31 mouse cellular contexts compared by ENCODE assay signal in genomic region chr9:58243696-58244095, GRCm38 (mm10). TPM values are rescaled to one million over a fixed set of nuclear protein-coding genes. Genes with fewer than 3 reads are reported as not detected.
DNase-seq lines count a peak whose midpoint lies in the region; ATAC-seq and TF ChIP-seq lines count a peak whose summit lies in the region.
"Had no signal": no experiment of that assay in that cellular context is flagged by ENCODE, and none has a peak within 500 bp of the region (broad histone marks: within the 10 kb centered on the region; RNA-seq: fewer than 3 reads in every experiment).

No protein-coding gene starts in this region.

- 0 out of 2 replicates have a peak overlapping the region, but pooled peaks have one; percentile 44 for H3K27ac ChIP-seq in intestine, embryonic 16.5 days (ENCODE audit: low read length)
- no peak overlapping the region for H3K27ac ChIP-seq in liver, postnatal 0 days (ENCODE audit: low read depth)
- no peak overlapping the region for H3K27ac ChIP-seq in neural tube, embryonic 15.5 days (replicated peaks)
- H3K27ac ChIP-seq: embryonic facial prominence, embryonic 12.5 days; forebrain, embryonic 12.5 days; heart, embryonic 10.5 days; heart, embryonic 15.5 days; hindbrain, embryonic 13.5 days; kidney, postnatal 0 days had no signal

- no peak overlapping the region for H3K4me2 ChIP-seq in intestine, embryonic 16.5 days (ENCODE audit: low read depth, low read length)
- H3K4me2 ChIP-seq in liver, postnatal 0 days (ENCODE audit: low read depth, low read length), result 0 out of 2 replicates have a peak overlapping the region, but pooled peaks have one; percentile 35
- H3K4me2 ChIP-seq in neural tube, embryonic 15.5 days, result no peak overlapping the region
- H3K4me2 ChIP-seq: embryonic facial prominence, embryonic 12.5 days; forebrain, embryonic 12.5 days; heart, embryonic 15.5 days; hindbrain, embryonic 13.5 days; lung, embryonic 14.5 days had no signal

- H3K4me3 ChIP-seq in E14TG2a.4 (replicated peaks; ENCODE audit: low read length), result peak overlapping the region; percentile 95
- no peak overlapping the region for H3K4me3 ChIP-seq in intestine, embryonic 16.5 days (ENCODE audit: low read length)
- H3K4me3 ChIP-seq in liver, postnatal 0 days (ENCODE audit: low read depth, low read length), result no peak overlapping the region
- no peak overlapping the region for H3K4me3 ChIP-seq in neural tube, embryonic 15.5 days (replicated peaks)
- H3K4me3 ChIP-seq: embryonic facial prominence, embryonic 12.5 days; forebrain, embryonic 12.5 days; heart, embryonic 10.5 days; heart, embryonic 15.5 days; hindbrain, embryonic 13.5 days had no signal

- no peak for ATAC-seq in intestine, embryonic 16.5 days
- ATAC-seq in liver, postnatal 0 days, result no peak
- ATAC-seq in neural tube, embryonic 15.5 days (ENCODE audit: low FRiP score), result no peak

- intact Hi-C loops in left cerebral cortex, postnatal 10 days (cut with DNase I), result no loop called here

- H3K27me3 ChIP-seq in E14TG2a.4 (ENCODE audit: insufficient read depth, low read length), result no peaks in the 10 kb centered on the region
- H3K27me3 ChIP-seq in intestine, embryonic 16.5 days (replicated peaks; ENCODE audit: control insufficient read depth, insufficient read depth, low read length), result no peaks in the 10 kb centered on the region
- H3K27me3 ChIP-seq in liver, postnatal 0 days (ENCODE audit: insufficient read depth, low read length), result no peaks in the 10 kb centered on the region
- H3K27me3 ChIP-seq in neural tube, embryonic 15.5 days (replicated peaks), result no peaks in the 10 kb centered on the region
- H3K27me3 ChIP-seq: embryonic facial prominence, embryonic 12.5 days; forebrain, embryonic 12.5 days; heart, embryonic 15.5 days; hindbrain, embryonic 13.5 days had no signal

- peaks cover 80% of the 10 kb centered on the region for H3K4me1 ChIP-seq in E14TG2a.4 (replicated peaks; ENCODE audit: low read depth, low read length)
- H3K4me1 ChIP-seq in intestine, embryonic 16.5 days (ENCODE audit: control insufficient read depth, insufficient read depth, low read length), result peaks cover 36% of the 10 kb centered on the region
- H3K4me1 ChIP-seq in liver, postnatal 0 days (ENCODE audit: insufficient read depth), result peaks cover 44% of the 10 kb centered on the region
- peaks cover 33% of the 10 kb centered on the region for H3K4me1 ChIP-seq in neural tube, embryonic 15.5 days

- DNase-seq in ES-CJ7 (ENCODE audit: low read depth, low spot score), result peak; percentile 76
- no peak for DNase-seq in liver, postnatal 0 days
- DNase-seq in left cerebral cortex, postnatal 10 days (ENCODE audit: extremely low spot score in 1 of 2, low spot score in 2 of 2), result no peak
- DNase-seq in adrenal gland, adult 2 months, result no peak
- DNase-seq: adrenal gland, postnatal 25 days; B cell, adult 2 months; cerebellum, adult 11-12 months; cerebellum, adult 9-11 months; embryo, embryonic 11 days; gastrocnemius, postnatal 14 days; heart, adult 11 months; kidney, adult 18-20 months; kidney, postnatal 4 days; left cerebral cortex, postnatal 4 days; lung, embryonic 14.5 days; lung, postnatal 14 days; midbrain, embryonic 14.5 days; retina, postnatal 1 day; right cerebral cortex, postnatal 14 days; spleen, adult 18-20 months; thymus, postnatal 14 days had no signal

- peaks cover 78% of the 10 kb centered on the region for H3K36me3 ChIP-seq in E14TG2a.4 (ENCODE audit: insufficient read depth, low read length)
- H3K36me3 ChIP-seq in intestine, embryonic 16.5 days (ENCODE audit: control insufficient read depth, insufficient read depth, low read length), result 0 out of 2 replicates have a peak, but pooled peaks cover 3% of the 10 kb centered on the region
- peaks cover 38% of the 10 kb centered on the region for H3K36me3 ChIP-seq in liver, postnatal 0 days (replicated peaks; ENCODE audit: insufficient read depth, low read length)
- H3K36me3 ChIP-seq in neural tube, embryonic 15.5 days, result no peaks in the 10 kb centered on the region
- H3K36me3 ChIP-seq: embryonic facial prominence, embryonic 12.5 days; forebrain, embryonic 12.5 days; heart, embryonic 15.5 days; hindbrain, embryonic 13.5 days had no signal

- no peak for TF ChIP-seq CTCF in E14TG2a.4 (conservative IDR thresholded peaks at IDR 0.05; ENCODE audit: low read length)
- no peak for TF ChIP-seq CTCF in liver, postnatal 0 days (IDR thresholded peaks at IDR 0.05; ENCODE audit: low read depth)

- H3K9me3 ChIP-seq in E14TG2a.4 (ENCODE audit: low read length), result no peaks in the 10 kb centered on the region
- no peaks in the 10 kb centered on the region for H3K9me3 ChIP-seq in intestine, embryonic 16.5 days (ENCODE audit: control insufficient read depth, low read length)
- no peaks in the 10 kb centered on the region for H3K9me3 ChIP-seq in liver, postnatal 0 days (ENCODE audit: low read length)
- no peaks in the 10 kb centered on the region for H3K9me3 ChIP-seq in neural tube, embryonic 15.5 days (replicated peaks)
- H3K9me3 ChIP-seq: embryonic facial prominence, embryonic 12.5 days; forebrain, embryonic 12.5 days; heart, embryonic 10.5 days; heart, embryonic 15.5 days; hindbrain, embryonic 13.5 days had no signal

- H3K9ac ChIP-seq in intestine, embryonic 16.5 days (ENCODE audit: low read depth, low read length), result no peak overlapping the region
- 0 out of 2 replicates have a peak overlapping the region, but pooled peaks have one; percentile 4 for H3K9ac ChIP-seq in liver, postnatal 0 days (replicated peaks)
- no peak overlapping the region for H3K9ac ChIP-seq in neural tube, embryonic 15.5 days (replicated peaks)
- H3K9ac ChIP-seq: embryonic facial prominence, embryonic 12.5 days; forebrain, embryonic 12.5 days; heart, embryonic 15.5 days; hindbrain, embryonic 13.5 days; lung, embryonic 14.5 days had no signal

- TF ChIP-seq EP300 in liver, postnatal 0 days (IDR thresholded peaks at IDR 0.05; ENCODE audit: low read depth), result no peak

- 67% methylated on average over 6 of the region's 6 CpGs for WGBS in intestine, embryonic 16.5 days
- WGBS in liver, postnatal 0 days (ENCODE audit: insufficient replicate concordance), result 71% methylated on average over 6 of the region's 6 CpGs
- WGBS in neural tube, embryonic 15.5 days, result 84% methylated on average over 6 of the region's 6 CpGs

RNA-seq across cellular contexts. Expression of gene Pml, which starts 5.9 kb away (rescaled TPM):
- polyA plus RNA-seq in intestine, embryonic 16.5 days (2015; fragmentation: Nextera tagmentation; extraction: Ambion mirVana), result 12.4 and 13.7 TPM in 2 replicates
- polyA plus RNA-seq in liver, postnatal 0 days (2015; fragmentation: Nextera tagmentation; extraction: Ambion mirVana), result 8.4 and 8.5 TPM in 2 replicates
- polyA plus RNA-seq in neural tube, embryonic 15.5 days (2015; fragmentation: Nextera tagmentation; extraction: Ambion mirVana), result 3.9 and 8.6 TPM in 2 replicates
- 10 to 100 TPM; 13.3 to 14.5 TPM for total RNA-seq in left cerebral cortex, postnatal 10 days (2021)
- total RNA-seq in adrenal gland, adult 2 months (2021), result 10 to 100 TPM; 20.8 to 28.0 TPM
- polyA plus RNA-seq in adrenal gland, adult 2 months (2012; rRNA removed), result 27.7 and 33.4 TPM in 2 replicates

RNA-seq across cellular contexts. Expression of gene Stoml1, which starts 9.3 kb away (rescaled TPM):
- polyA plus RNA-seq in intestine, embryonic 16.5 days (2015; fragmentation: Nextera tagmentation; extraction: Ambion mirVana), result 21.1 and 22.4 TPM in 2 replicates
- polyA plus RNA-seq in liver, postnatal 0 days (2015; fragmentation: Nextera tagmentation; extraction: Ambion mirVana), result 5.6 and 6.7 TPM in 2 replicates
- 121 and 136 TPM in 2 replicates for polyA plus RNA-seq in neural tube, embryonic 15.5 days (2015; fragmentation: Nextera tagmentation; extraction: Ambion mirVana)
- total RNA-seq in left cerebral cortex, postnatal 10 days (2021), result 10 to 100 TPM; 89.0 to 93.1 TPM
- 10 to 100 TPM; 13.8 to 17.2 TPM for total RNA-seq in adrenal gland, adult 2 months (2021)
- polyA plus RNA-seq in adrenal gland, adult 2 months (2012; rRNA removed), result 38.1 and 38.4 TPM in 2 replicates

RNA-seq across cellular contexts. Expression of gene Islr2, which starts 39.6 kb away (rescaled TPM):
- 0.83 and 1.0 TPM in 2 replicates for polyA plus RNA-seq in intestine, embryonic 16.5 days (2015; fragmentation: Nextera tagmentation; extraction: Ambion mirVana)
- not detected in 2 replicates for polyA plus RNA-seq in liver, postnatal 0 days (2015; fragmentation: Nextera tagmentation; extraction: Ambion mirVana)
- polyA plus RNA-seq in neural tube, embryonic 15.5 days (2015; fragmentation: Nextera tagmentation; extraction: Ambion mirVana), result 8.5 and 11.5 TPM in 2 replicates
- 100 to 1,000 TPM; 130 to 138 TPM for total RNA-seq in left cerebral cortex, postnatal 10 days (2021)
- total RNA-seq in adrenal gland, adult 2 months (2021), result 1 to 10 TPM; 1.5 to 2.0 TPM
- polyA plus RNA-seq in adrenal gland, adult 2 months (2012; rRNA removed), result 1.3 and 2.0 TPM in 2 replicates
- total RNA-seq: monocyte, adult 5-6 weeks had no signal
- polyA plus RNA-seq: heart, embryonic 10.5 days; heart, embryonic 15.5 days; lung, embryonic 14.5 days had no signal

RNA-seq across cellular contexts. Expression of gene Islr, which starts 39.6 kb away (rescaled TPM):
- 70.7 and 77.5 TPM in 2 replicates for polyA plus RNA-seq in intestine, embryonic 16.5 days (2015; fragmentation: Nextera tagmentation; extraction: Ambion mirVana)
- polyA plus RNA-seq in liver, postnatal 0 days (2015; fragmentation: Nextera tagmentation; extraction: Ambion mirVana), result 2.9 and 3.0 TPM in 2 replicates
- polyA plus RNA-seq in neural tube, embryonic 15.5 days (2015; fragmentation: Nextera tagmentation; extraction: Ambion mirVana), result 52.3 and 54.2 TPM in 2 replicates
- 10 to 100 TPM; 14.0 to 14.3 TPM for total RNA-seq in left cerebral cortex, postnatal 10 days (2021)
- total RNA-seq in adrenal gland, adult 2 months (2021), result 10 to 100 TPM; 23.5 to 30.9 TPM
- 93.8 and 107 TPM in 2 replicates for polyA plus RNA-seq in adrenal gland, adult 2 months (2012; rRNA removed)
- total RNA-seq: monocyte, adult 5-6 weeks had no signal
